Mouse (Mus musculus): ENCODE results near the gene Ifitm10. TPM values are rescaled to one million over a fixed set of nuclear protein-coding genes. Genes with fewer than 3 reads are reported as not detected.
"Not testable (repeated sequence)": the region's sequence is repeated elsewhere in the genome, so short reads cannot be mapped to it uniquely, and the experiment has no call there.

Ifitm10 gene
- total RNA-seq, 2 experiments from 2014 or later, result 1.5 TPM; not detected in 1

- ATAC-seq (replicated peaks; ENCODE audit: poor library complexity, severe bottlenecking), result not testable (repeated sequence)
Measured at GRCm38 (mm10) chr7:142282847-142283246, 90.7 kb downstream of the Ifitm10 start.

- ATAC-seq (replicated peaks; ENCODE audit: poor library complexity, severe bottlenecking), result not testable (repeated sequence)
Measured at GRCm38 (mm10) chr7:142279291-142279690, 94.3 kb downstream of the Ifitm10 start.

DNA sequence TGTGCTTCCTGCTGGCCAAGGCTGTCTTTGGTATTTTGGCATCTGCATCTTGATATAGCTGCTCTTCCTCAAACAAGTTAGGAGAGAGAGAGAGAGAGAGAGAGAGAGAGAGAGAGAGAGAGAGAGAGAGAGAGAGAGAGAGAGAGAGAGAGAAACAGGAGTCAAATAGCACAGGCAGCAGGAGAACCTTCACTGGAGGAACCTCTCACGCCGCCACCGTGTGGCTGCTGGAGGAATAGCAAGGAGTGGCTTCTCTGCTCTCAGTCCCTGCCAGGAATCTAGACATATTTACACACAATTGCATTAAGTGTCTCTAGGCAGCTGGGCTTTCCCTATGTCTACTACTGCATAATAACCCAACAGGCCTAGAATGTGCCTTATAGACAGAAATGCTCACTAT, 95.4 kb downstream of the Ifitm10 start:
- peak; percentile 91 for ATAC-seq (replicated peaks; ENCODE audit: poor library complexity, severe bottlenecking)

Other genes with a start within 250 kb of the Ifitm10 start
- gene Gm39115, start 237.7 kb downstream of the Ifitm10 start, total RNA-seq (2014; fragmentation: Nextera tagmentation), result not detected in 2 replicates
- not detected in 2 replicates for gene Gm39115, start 237.7 kb downstream of the Ifitm10 start, total RNA-seq (2017)
- gene Gm45337, start 229.1 kb downstream of the Ifitm10 start, total RNA-seq (2014; fragmentation: Nextera tagmentation), result not detected in 2 replicates
- not detected in 2 replicates for gene Gm45337, start 229.1 kb downstream of the Ifitm10 start, total RNA-seq (2017)
- not detected in 2 replicates for gene Gm29735, start 216.6 kb downstream of the Ifitm10 start, total RNA-seq (2014; fragmentation: Nextera tagmentation)
- gene Gm29735, start 216.6 kb downstream of the Ifitm10 start, total RNA-seq (2017), result not detected in 2 replicates
- not detected in 2 replicates for gene Gm4553, start 208.0 kb downstream of the Ifitm10 start, total RNA-seq (2014; fragmentation: Nextera tagmentation)
- not detected in 2 replicates for gene Gm4553, start 208.0 kb downstream of the Ifitm10 start, total RNA-seq (2017)
- not detected in 2 replicates for gene Krtap5-2, start 197.7 kb downstream of the Ifitm10 start, total RNA-seq (2014; fragmentation: Nextera tagmentation)
- gene Krtap5-2, start 197.7 kb downstream of the Ifitm10 start, total RNA-seq (2017), result not detected in 2 replicates
- not detected in 2 replicates for gene Gm10153, start 183.4 kb downstream of the Ifitm10 start, total RNA-seq (2014; fragmentation: Nextera tagmentation)
- gene Gm10153, start 183.4 kb downstream of the Ifitm10 start, total RNA-seq (2017), result not detected in 2 replicates
- gene Krtap5-3, start 172.4 kb downstream of the Ifitm10 start, total RNA-seq (2014; fragmentation: Nextera tagmentation), result not detected in 2 replicates
- gene Krtap5-3, start 172.4 kb downstream of the Ifitm10 start, total RNA-seq (2017), result not detected in 2 replicates
- not detected in 2 replicates for gene Gm7579, start 161.9 kb downstream of the Ifitm10 start, total RNA-seq (2014; fragmentation: Nextera tagmentation)
- not detected in 2 replicates for gene Gm7579, start 161.9 kb downstream of the Ifitm10 start, total RNA-seq (2017)
- not detected in 2 replicates for gene Krtap5-5, start 143.8 kb downstream of the Ifitm10 start, total RNA-seq (2014; fragmentation: Nextera tagmentation)
- not detected in 2 replicates for gene Krtap5-5, start 143.8 kb downstream of the Ifitm10 start, total RNA-seq (2017)
- gene Gm40460, start 132.7 kb downstream of the Ifitm10 start, total RNA-seq (2014; fragmentation: Nextera tagmentation), result not detected in 2 replicates
- not detected in 2 replicates for gene Gm40460, start 132.7 kb downstream of the Ifitm10 start, total RNA-seq (2017)
- gene Gm2431, start 115.4 kb downstream of the Ifitm10 start, total RNA-seq (2014; fragmentation: Nextera tagmentation), result not detected in 2 replicates
- not detected in 2 replicates for gene Gm2431, start 115.4 kb downstream of the Ifitm10 start, total RNA-seq (2017)
- not detected in 2 replicates for gene Gm4559, start 99.4 kb downstream of the Ifitm10 start, total RNA-seq (2014; fragmentation: Nextera tagmentation)
- not detected in 2 replicates for gene Gm4559, start 99.4 kb downstream of the Ifitm10 start, total RNA-seq (2017)
- gene Krtap5-1, start 76.6 kb downstream of the Ifitm10 start, total RNA-seq (2014; fragmentation: Nextera tagmentation), result not detected in 2 replicates
- not detected in 2 replicates for gene Krtap5-1, start 76.6 kb downstream of the Ifitm10 start, total RNA-seq (2017)
- not detected in 2 replicates for gene Krtap5-4, start 70.2 kb downstream of the Ifitm10 start, total RNA-seq (2014; fragmentation: Nextera tagmentation)
- not detected in 2 replicates for gene Krtap5-4, start 70.2 kb downstream of the Ifitm10 start, total RNA-seq (2017)
- not detected in 2 replicates for gene Gm49369, start 8.9 kb upstream of the Ifitm10 start, total RNA-seq (2014; fragmentation: Nextera tagmentation)
- 38.0 and 63.2 TPM in 2 replicates for gene Gm49369, start 8.9 kb upstream of the Ifitm10 start, total RNA-seq (2017)
- 152 and 191 TPM in 2 replicates for gene Ctsd, start 14.3 kb upstream of the Ifitm10 start, total RNA-seq (2014; fragmentation: Nextera tagmentation)
- gene Ctsd, start 14.3 kb upstream of the Ifitm10 start, total RNA-seq (2017), result 128 and 144 TPM in 2 replicates
- gene Syt8, start 61.1 kb upstream of the Ifitm10 start, total RNA-seq (2014; fragmentation: Nextera tagmentation), result not detected in 2 replicates
- not detected in 2 replicates for gene Syt8, start 61.1 kb upstream of the Ifitm10 start, total RNA-seq (2017)
- gene Tnni2, start 68.1 kb upstream of the Ifitm10 start, total RNA-seq (2014; fragmentation: Nextera tagmentation), result 5.6 and 6.0 TPM in 2 replicates
- gene Tnni2, start 68.1 kb upstream of the Ifitm10 start, total RNA-seq (2017), result 3.0 and 8.1 TPM in 2 replicates
- 41.4 and 58.5 TPM in 2 replicates for gene Lsp1, start 87.1 kb upstream of the Ifitm10 start, total RNA-seq (2014; fragmentation: Nextera tagmentation)
- gene Lsp1, start 87.1 kb upstream of the Ifitm10 start, total RNA-seq (2017), result 50.3 and 51.9 TPM in 2 replicates
- not detected in 2 replicates for gene Tnnt3, start 125.1 kb upstream of the Ifitm10 start, total RNA-seq (2014; fragmentation: Nextera tagmentation)
- gene Tnnt3, start 125.1 kb upstream of the Ifitm10 start, total RNA-seq (2017), result not detected in 2 replicates
- gene Mrpl23, start 158.9 kb upstream of the Ifitm10 start, total RNA-seq (2014; fragmentation: Nextera tagmentation), result 20.4 and 53.9 TPM in 2 replicates
- 0.31 and 39.0 TPM in 2 replicates for gene Mrpl23, start 158.9 kb upstream of the Ifitm10 start, total RNA-seq (2017)